Mouse (Mus musculus) CH12.LX (cell line): ENCODE data around the gene Itgb2. TPM values are rescaled to one million over a fixed set of nuclear protein-coding genes. Genes with fewer than 3 reads are reported as not detected.
A peak's percentile ranks its signal among the peaks of the same experiment; 100 is the strongest.

Source experiments
- DNase-seq: peaks from one replicate; pipeline ENCODE4 v3.0.0-alpha.2; 2013; ENCODE audit errors: extremely low read depth
- H3K27ac ChIP-seq: 2 replicates; pipeline ENCODE4 v1.5.1; 2012; ENCODE audit warnings: low read depth, mild to moderate bottlenecking, control low read depth, moderate library complexity; ENCODE audit not compliant: insufficient read depth
- H3K27me3 ChIP-seq: replicated peaks from 2 replicates; pipeline ENCODE3; 2012; ENCODE audit warnings: inconsistent platforms
- H3K36me3 ChIP-seq, 2 experiments: replicated peaks in 1 of 2; 2 replicates each; pipeline versions ENCODE3 to v1.6.1; 2012; ENCODE audit warnings: inconsistent platforms in 1 of 2, low read length in 1 of 2, mild to moderate bottlenecking in 1 of 2, mixed read lengths in 1 of 2, moderate library complexity in 1 of 2; ENCODE audit not compliant: control insufficient read depth in 1 of 2, insufficient read depth in 1 of 2
- H3K4me1 ChIP-seq, 2 experiments: 2 replicates each; pipeline ENCODE4 v1.6.1; 2012; ENCODE audit warnings: inconsistent platforms in 1 of 2, moderate library complexity in 1 of 2; ENCODE audit not compliant: insufficient read depth in 2 of 2, control insufficient read depth in 1 of 2
- H3K4me2 ChIP-seq: 2 replicates; pipeline ENCODE4 v1.6.1; 2012; ENCODE audit warnings: low read depth, mild to moderate bottlenecking, control low read depth; ENCODE audit not compliant: poor library complexity, insufficient read depth, severe bottlenecking
- H3K4me3 ChIP-seq, 3 experiments: fragments of 150-350 bp in 1 of 3; sonication (generic) in 1 of 3; replicated peaks in 1 of 3; 2 replicates each; pipeline versions ENCODE3 to v1.5.1; 2011 to 2012; ENCODE audit warnings: low read depth in 2 of 3, low read length in 2 of 3, mild to moderate bottlenecking in 2 of 3, moderate library complexity in 2 of 3, control low read depth in 1 of 3, improper control_type of control experiment in 1 of 3, inconsistent platforms in 1 of 3, mixed read lengths in 1 of 3; ENCODE audit not compliant: poor library complexity in 1 of 3
- H3K79me2 ChIP-seq: replicated peaks from 2 replicates; pipeline ENCODE4 v1.6.1; 2012; ENCODE audit warnings: mild to moderate bottlenecking, moderate library complexity; ENCODE audit not compliant: control insufficient read depth, poor library complexity, insufficient read depth, severe bottlenecking; ENCODE audit errors: extremely low read depth
- H3K9ac ChIP-seq: 2 replicates; pipeline ENCODE4 v1.6.1; 2012; ENCODE audit warnings: low read depth, mild to moderate bottlenecking, control low read depth, moderate library complexity; ENCODE audit not compliant: insufficient read depth
- H3K9me3 ChIP-seq: replicated peaks from 2 replicates; pipeline ENCODE3; 2012; ENCODE audit warnings: low read length, inconsistent platforms, mixed read lengths
- BHLHE40 ChIP-seq: IDR thresholded peaks from 2 replicates; pipeline ENCODE4 v1.6.1; 2011; ENCODE audit warnings: mild to moderate bottlenecking, low read depth, low read length, improper control_type of control experiment
- CHD1 ChIP-seq: IDR thresholded peaks from 2 replicates; pipeline ENCODE4 v1.6.1; 2012; ENCODE audit warnings: low read depth, low read length, improper control_type of control experiment, inconsistent platforms
- CTCF ChIP-seq, 2 experiments: IDR thresholded peaks in 1 of 2; conservative IDR thresholded peaks in 1 of 2; 2 replicates each; pipeline ENCODE4 v1.5.1; 2011 to 2012; ENCODE audit warnings: low read depth in 2 of 2, low read length in 2 of 2, improper control_type of control experiment in 1 of 2, inconsistent platforms in 1 of 2, mild to moderate bottlenecking in 1 of 2, moderate library complexity in 1 of 2
- E2F4 ChIP-seq: IDR thresholded peaks from 2 replicates; pipeline ENCODE4 v1.6.1; 2011; ENCODE audit warnings: low read depth, low read length, improper control_type of control experiment; ENCODE audit not compliant: insufficient replicate concordance
- GABPA ChIP-seq: IDR thresholded peaks from 2 replicates; pipeline ENCODE4 v1.6.1; 2012; ENCODE audit warnings: low read depth, low read length, improper control_type of control experiment, inconsistent platforms; ENCODE audit not compliant: insufficient replicate concordance
- HCFC1 ChIP-seq: IDR thresholded peaks from 2 replicates; pipeline ENCODE4 v1.6.1; 2012; ENCODE audit warnings: low read depth, mild to moderate bottlenecking, inconsistent platforms, low read length, improper control_type of control experiment
- JUND ChIP-seq: conservative IDR thresholded peaks from 2 replicates; pipeline ENCODE4 v1.6.1; 2011; ENCODE audit warnings: low read depth, low read length, improper control_type of control experiment
- KAT2A ChIP-seq: IDR thresholded peaks from 2 replicates; pipeline ENCODE4 v1.6.1; 2012; ENCODE audit warnings: low read length, improper control_type of control experiment, inconsistent platforms; ENCODE audit not compliant: insufficient replicate concordance
- MAX ChIP-seq: IDR thresholded peaks from 2 replicates; pipeline ENCODE4 v1.6.1; 2011; ENCODE audit warnings: low read length, improper control_type of control experiment
- MEF2A ChIP-seq: IDR thresholded peaks from 2 replicates; pipeline ENCODE4 v1.6.1; 2014; ENCODE audit warnings: low read depth, mild to moderate bottlenecking, inconsistent platforms, low read length, improper control_type of control experiment, borderline replicate concordance
- MYC ChIP-seq: IDR thresholded peaks from 2 replicates; pipeline ENCODE4 v1.6.1; 2011; ENCODE audit warnings: low read depth, mild to moderate bottlenecking, improper control_type of control experiment, low read length
- PAX5 ChIP-seq: IDR thresholded peaks from 2 replicates; pipeline ENCODE4 v1.6.1; 2012; ENCODE audit warnings: low read length, inconsistent platforms, mixed read lengths
- POLR2A ChIP-seq: IDR thresholded peaks from 2 replicates; pipeline ENCODE4 v1.6.1; 2011; ENCODE audit warnings: low read depth, mild to moderate bottlenecking, improper control_type of control experiment, low read length
- POLR2AphosphoS2 ChIP-seq: IDR thresholded peaks from 2 replicates; pipeline ENCODE4 v1.6.1; 2011; ENCODE audit warnings: low read depth, low read length, improper control_type of control experiment
- RCOR1 ChIP-seq: conservative IDR thresholded peaks from 2 replicates; pipeline ENCODE4 v1.6.1; 2012; ENCODE audit warnings: low read depth, mild to moderate bottlenecking, inconsistent platforms, low read length, improper control_type of control experiment
- SIN3A ChIP-seq: IDR thresholded peaks from 2 replicates; pipeline ENCODE4 v1.6.1; 2012; ENCODE audit warnings: low read length, improper control_type of control experiment, inconsistent platforms
- SMC3 ChIP-seq: IDR thresholded peaks from 2 replicates; pipeline ENCODE4 v1.6.1; 2011; ENCODE audit warnings: low read depth, low read length, improper control_type of control experiment
- TBP ChIP-seq: conservative IDR thresholded peaks from 2 replicates; pipeline ENCODE4 v1.6.1; 2011; ENCODE audit warnings: low read depth, low read length, improper control_type of control experiment
- TCF12 ChIP-seq: IDR thresholded peaks from 2 replicates; pipeline ENCODE4 v1.6.1; 2014; ENCODE audit warnings: low read depth, mild to moderate bottlenecking, inconsistent platforms, low read length, improper control_type of control experiment
- UBTF ChIP-seq: IDR thresholded peaks from 2 replicates; pipeline ENCODE4 v1.6.1; 2012; ENCODE audit warnings: low read depth, mild to moderate bottlenecking, inconsistent platforms, low read length, improper control_type of control experiment, moderate library complexity
- USF1 ChIP-seq: IDR thresholded peaks from 2 replicates; pipeline ENCODE4 v1.6.1; 2014; ENCODE audit warnings: low read depth, mild to moderate bottlenecking, inconsistent platforms, low read length, improper control_type of control experiment
- ZC3H11A ChIP-seq: IDR thresholded peaks from 2 replicates; pipeline ENCODE4 v1.6.1; 2012; ENCODE audit warnings: low read depth, mild to moderate bottlenecking, inconsistent platforms, low read length, improper control_type of control experiment
- ZKSCAN1 ChIP-seq: IDR thresholded peaks from 2 replicates; pipeline ENCODE4 v1.6.1; 2012; ENCODE audit warnings: low read depth, inconsistent platforms, low read length, improper control_type of control experiment, borderline replicate concordance
- ZMIZ1 ChIP-seq: IDR thresholded peaks from 2 replicates; pipeline ENCODE4 v1.6.1; 2012; ENCODE audit warnings: low read depth, mild to moderate bottlenecking, inconsistent platforms, low read length, improper control_type of control experiment
- ZNF384 ChIP-seq: IDR thresholded peaks from 2 replicates; pipeline ENCODE4 v1.6.1; 2012; ENCODE audit warnings: low read depth, low read length, improper control_type of control experiment, inconsistent platforms
- dilution Hi-C: fragments of 300-500 bp; cut with MboI; formaldehyde crosslinking; loops from 2 replicates; pipeline ENCODE4 v1.14.3; 2020; ENCODE audit warnings: low sequenced_read_pairs; ENCODE audit not compliant: extremely low pct_unique_long_range_greater_than_20kb, extremely low pct_ligation_motif_present
- in situ Hi-C: fragments of 300-500 bp; cut with MboI; formaldehyde crosslinking; loops from 3 replicates; pipeline ENCODE4 v1.14.3; 2019; ENCODE audit warnings: low sequenced_read_pairs, low pct_ligation_motif_present, low pct_unique_long_range_greater_than_20kb, mixed read lengths
- polyA plus RNA-seq: library from polyadenylated mRNA; unstranded; fragments of >175 nt; gene quantifications from 2 replicates; pipeline ENCODE4 v1.2.1, GENCODE M21; 2012; ENCODE audit warnings: low read depth; ENCODE audit not compliant: insufficient read length
- total RNA-seq, 2 experiments: library from RNA; depleted of rRNA; stranded (reverse); fragments of 300-350 nt in 1 of 2; fragments of >200 nt in 1 of 2; gene quantifications; 2 replicates each; pipeline ENCODE4 v1.2.3; 2012 to 2014

The Itgb2 gene
- total and polyA plus RNA-seq, 3 experiments, result 32.6 to 54.1 (median 40.2) TPM

DNA sequence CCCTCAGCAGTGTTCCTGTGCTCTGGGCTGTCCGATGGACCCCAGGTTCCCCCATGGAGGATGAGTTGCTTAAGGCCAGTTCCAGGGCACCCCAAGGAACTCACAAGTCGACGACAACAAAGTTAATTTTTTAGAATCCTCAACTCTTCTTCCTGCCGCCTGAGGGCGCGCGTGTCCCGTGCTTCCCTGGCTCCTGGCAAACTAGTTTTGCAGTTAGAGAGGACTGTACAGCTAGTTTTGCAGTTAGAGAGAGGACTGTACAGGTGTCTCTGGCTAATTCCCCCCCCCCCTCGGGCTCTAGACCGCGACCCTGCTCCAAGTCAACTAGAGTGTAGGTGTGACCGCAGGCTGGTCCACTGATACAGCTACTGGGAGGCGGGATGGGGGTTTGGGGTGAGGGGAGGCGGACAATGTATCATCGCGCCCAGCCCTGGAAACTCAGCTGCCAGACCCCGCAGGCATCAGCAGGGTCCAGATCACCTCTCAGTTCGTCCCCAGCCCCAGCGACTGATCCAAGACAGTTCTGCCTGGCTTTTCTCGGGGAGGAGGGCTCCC lies 12.9 kb upstream of the Itgb2 start (continued):
- TF ChIP-seq ZMIZ1 (no peak), USF1 (no peak), ZC3H11A (peak; percentile 43), CTCF (conservative IDR thresholded peaks at IDR 0.05 in 1 of 2, IDR thresholded peaks at IDR 0.05 in 1 of 2; ENCODE audit: low read depth in 2 of 2, low read length in 2 of 2) (peak in 1 of 2 experiments; percentile 97; a peak in 3 of 4 replicates), UBTF (no peak), ZKSCAN1 (no peak), CHD1 (no peak), MAX (no peak), SIN3A (peak; percentile 47; the same call in 1 of the 2 replicates), SMC3 (peak; percentile 84), PAX5 (no peak), BHLHE40 (no peak), POLR2AphosphoS2 (no peak), JUND (no peak), TCF12 (no peak; the same call in 1 of the 2 replicates), GABPA (no peak), TBP (no peak)

DNA sequence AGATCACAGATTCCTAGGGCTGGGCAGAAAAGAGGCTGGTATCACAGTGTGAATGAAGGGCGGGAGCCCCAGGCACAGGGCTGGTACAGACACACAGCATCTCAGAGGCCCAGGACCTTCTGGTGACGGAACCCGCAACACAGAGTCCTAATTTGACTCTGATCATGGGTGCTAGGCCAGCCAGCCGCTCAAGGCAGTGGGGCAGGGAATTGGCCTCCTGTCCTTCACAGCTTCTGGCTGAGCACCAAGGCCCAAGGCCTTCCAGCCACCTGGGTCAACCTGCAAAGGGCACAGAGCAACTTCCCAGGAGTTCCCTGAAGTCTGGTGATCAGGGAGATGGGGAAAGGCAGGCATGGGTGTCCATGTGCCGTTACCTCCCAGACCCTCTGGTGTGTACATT lies 12.3 kb upstream of the Itgb2 start:
- peaks cover 3% of the 10 kb centered on the region for H3K9me3 ChIP-seq
- TF ChIP-seq CTCF (conservative IDR thresholded peaks at IDR 0.05 in 1 of 2, IDR thresholded peaks at IDR 0.05 in 1 of 2; ENCODE audit: low read depth in 2 of 2, low read length in 2 of 2), result no peak
- TF ChIP-seq CHD1, result no peak
- TF ChIP-seq MAX, result no peak
- no peak for TF ChIP-seq HCFC1
- no peak for TF ChIP-seq RCOR1
- no peak for TF ChIP-seq MEF2A
- TF ChIP-seq KAT2A, result no peak
- no peak for TF ChIP-seq GABPA
- TF ChIP-seq UBTF, result no peak
- TF ChIP-seq MYC, result no peak
- no peak for TF ChIP-seq POLR2A
- TF ChIP-seq TCF12, result no peak
- no peak for TF ChIP-seq SIN3A
- TF ChIP-seq POLR2AphosphoS2, result no peak
- TF ChIP-seq E2F4, result no peak
- TF ChIP-seq ZNF384, result no peak
- no peak overlapping the region for H3K27ac ChIP-seq
- no peaks in the 10 kb centered on the region for H3K27me3 ChIP-seq
- H3K79me2 ChIP-seq, result peaks cover 21% of the 10 kb centered on the region
- in situ Hi-C loops (loop anchor here (5.0 to 10.0 kb wide), 2 partner anchors 34 to 107 kb away; partner anchors contain the start of gene Ube2g2), dilution Hi-C loops (no loop called here)
- H3K4me3 ChIP-seq, result no peak overlapping the region
- peaks cover 8 to 15% of the 10 kb centered on the region in 2 experiments for H3K36me3 ChIP-seq
- DNase-seq, result no peak
- H3K9ac ChIP-seq, result no peak overlapping the region
- peaks cover 13 to 61% of the 10 kb centered on the region in 2 experiments for H3K4me1 ChIP-seq
- H3K4me2 ChIP-seq, result no peak overlapping the region
